Mouse (Mus musculus) C2C12 (cell line): ENCODE measurements around the gene Wnt11. TPM values are rescaled to one million over a fixed set of nuclear protein-coding genes. Genes with fewer than 3 reads are reported as not detected.

Experiments used
- H3K27me3 ChIP-seq: one replicate; pipeline ENCODE4 v1.6.1; 2011; ENCODE audit not compliant: control insufficient read depth, insufficient read depth, insufficient read length
- H3K36me3 ChIP-seq: one replicate; pipeline ENCODE4 v1.6.1; 2011; ENCODE audit not compliant: control insufficient read depth, insufficient read depth
- H3K4me3 ChIP-seq: one replicate; pipeline ENCODE4 v1.5.1; 2011; ENCODE audit warnings: mild to moderate bottlenecking, control low read depth; ENCODE audit not compliant: poor library complexity, insufficient read depth, severe bottlenecking
- H3K79me2 ChIP-seq: one replicate; pipeline ENCODE4 v1.6.1; 2011; ENCODE audit not compliant: control insufficient read depth, insufficient read depth
- H3K79me3 ChIP-seq: one replicate; pipeline ENCODE4 v1.6.1; 2011; ENCODE audit warnings: low read depth, control low read depth
- H3ac ChIP-seq: one replicate; pipeline ENCODE3; 2011; ENCODE audit warnings: low read depth; ENCODE audit not compliant: control insufficient read depth, insufficient read length
- CEBPB ChIP-seq: IDR thresholded peaks from one replicate; pipeline ENCODE4 v1.6.1; 2011; ENCODE audit warnings: low read depth, mild to moderate bottlenecking, control low read depth, moderate library complexity
- CTCF ChIP-seq: IDR thresholded peaks from one replicate; pipeline ENCODE4 v1.5.1; 2011; ENCODE audit not compliant: control insufficient read depth, insufficient read depth, insufficient read length
- FOSL1 ChIP-seq: IDR thresholded peaks from one replicate; pipeline ENCODE4 v1.8.0; 2011; ENCODE audit warnings: mild to moderate bottlenecking, low read length; ENCODE audit not compliant: poor library complexity, insufficient read depth, severe bottlenecking
- MAX ChIP-seq: IDR thresholded peaks from one replicate; pipeline ENCODE4 v1.6.1; 2011; ENCODE audit warnings: mild to moderate bottlenecking, control low read depth
- MYOD1 ChIP-seq: IDR thresholded peaks from one replicate; pipeline ENCODE4 v1.6.1; 2011; ENCODE audit warnings: low read depth; ENCODE audit not compliant: control insufficient read depth, insufficient read length
- MYOG ChIP-seq: IDR thresholded peaks from one replicate; pipeline ENCODE4 v1.6.1; 2011; ENCODE audit not compliant: control insufficient read depth, insufficient read length; ENCODE audit errors: extremely low read depth
- USF1 ChIP-seq: IDR thresholded peaks from one replicate; pipeline ENCODE4 v1.6.1; 2011; ENCODE audit warnings: low read depth, mild to moderate bottlenecking, control low read depth, moderate library complexity
- polyA plus RNA-seq: library from polyadenylated mRNA; unstranded; fragments of >200 nt; fragmentation: generic; extraction: Trizol; gene quantifications from one replicate; pipeline ENCODE4 v1.2.1, GENCODE M21; 2012; ENCODE audit warnings: missing spikeins

The Wnt11 gene
- polyA plus RNA-seq, 1 experiment = 0.44 TPM

DNA sequence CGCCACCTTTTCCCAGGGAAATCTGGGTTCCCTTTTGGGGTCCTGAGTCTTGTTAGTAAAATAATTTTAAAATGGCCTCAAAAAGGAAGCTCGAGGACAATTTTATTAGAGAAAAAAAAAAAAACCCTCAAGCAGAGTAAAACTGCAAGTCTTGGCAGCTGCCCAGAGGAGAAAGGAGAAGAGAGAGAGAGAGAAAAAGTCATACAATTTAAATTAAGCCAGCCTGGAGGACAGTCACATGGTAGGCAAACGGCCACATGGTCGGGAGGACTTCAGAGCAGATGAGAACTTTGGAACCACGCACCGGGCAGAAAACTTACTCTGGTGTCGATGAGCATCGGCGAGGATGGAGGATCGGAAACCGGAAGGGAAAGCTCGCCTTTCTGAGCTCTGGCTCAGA lies 37.0 kb downstream of the Wnt11 start:
- H3K36me3 ChIP-seq = no peaks in the 10 kb centered on the region
- no peak overlapping the region for H3ac ChIP-seq
- H3K79me3 ChIP-seq = no peaks in the 10 kb centered on the region
- no peak overlapping the region for H3K4me3 ChIP-seq
- peaks cover 9% of the 10 kb centered on the region for H3K27me3 ChIP-seq
- TF ChIP-seq MYOD1 (no peak), CEBPB (no peak), CTCF (no peak), FOSL1 (no peak), MAX (no peak), MYOG (no peak), USF1 (no peak)
- no peaks in the 10 kb centered on the region for H3K79me2 ChIP-seq

- Histone ChIP-seq H3K27me3 (peaks cover 9% of the 10 kb centered on the region), H3K79me2 (no peaks in the 10 kb centered on the region), H3ac (no peak overlapping the region), H3K36me3 (no peaks in the 10 kb centered on the region), H3K79me3 (no peaks in the 10 kb centered on the region), H3K4me3 (no peak overlapping the region)
- no peak for TF ChIP-seq CTCF
- TF ChIP-seq MYOD1 = no peak
- TF ChIP-seq FOSL1 = no peak
- TF ChIP-seq USF1 = no peak
- no peak for TF ChIP-seq CEBPB
- no peak for TF ChIP-seq MYOG
- TF ChIP-seq MAX = no peak
These were observed 38.4 kb downstream of the Wnt11 start for GRCm38 (mm10) chr7:98873316-98873715.

- no peak overlapping the region for H3K4me3 ChIP-seq
- no peaks in the 10 kb centered on the region for H3K79me2 ChIP-seq
- no peaks in the 10 kb centered on the region for H3K36me3 ChIP-seq
- no peak overlapping the region for H3ac ChIP-seq
- no peak for TF ChIP-seq CTCF
- no peak for TF ChIP-seq CEBPB
- TF ChIP-seq MYOD1 = no peak
- TF ChIP-seq MYOG = no peak
- TF ChIP-seq USF1 = no peak
- TF ChIP-seq MAX = no peak
- TF ChIP-seq FOSL1 = no peak
- peaks cover 9% of the 10 kb centered on the region for H3K27me3 ChIP-seq
- no peaks in the 10 kb centered on the region for H3K79me3 ChIP-seq
These were observed 39.6 kb downstream of the Wnt11 start for GRCm38 (mm10) chr7:98874411-98874951.

GRCm38 (mm10) chr7:98875390-98875990 lies 40.6 kb downstream of the Wnt11 start:
- H3ac ChIP-seq = no peak overlapping the region
- TF ChIP-seq CEBPB (no peak), MYOD1 (no peak), CTCF (no peak), FOSL1 (no peak), MYOG (no peak), USF1 (no peak), MAX (no peak)
- H3K79me3 ChIP-seq = no peaks in the 10 kb centered on the region
- peaks cover 5% of the 10 kb centered on the region for H3K27me3 ChIP-seq
- no peaks in the 10 kb centered on the region for H3K79me2 ChIP-seq
- H3K36me3 ChIP-seq = no peaks in the 10 kb centered on the region
- no peak overlapping the region for H3K4me3 ChIP-seq

GRCm38 (mm10) chr7:98876119-98876518 lies 41.2 kb downstream of the Wnt11 start:
- no peaks in the 10 kb centered on the region for H3K36me3 ChIP-seq
- peaks cover 3% of the 10 kb centered on the region for H3K27me3 ChIP-seq
- H3K79me2 ChIP-seq = no peaks in the 10 kb centered on the region
- TF ChIP-seq FOSL1 (no peak), MYOD1 (no peak), CTCF (no peak), MAX (no peak), USF1 (no peak), CEBPB (no peak), MYOG (no peak)
- no peaks in the 10 kb centered on the region for H3K79me3 ChIP-seq
- H3K4me3 ChIP-seq = no peak overlapping the region
- H3ac ChIP-seq = no peak overlapping the region

- H3K79me3 ChIP-seq = no peaks in the 10 kb centered on the region
- H3K27me3 ChIP-seq = no peaks in the 10 kb centered on the region
- H3K36me3 ChIP-seq = no peaks in the 10 kb centered on the region
- H3ac ChIP-seq = no peak overlapping the region
- no peaks in the 10 kb centered on the region for H3K79me2 ChIP-seq
- H3K4me3 ChIP-seq = no peak overlapping the region
- TF ChIP-seq USF1 (no peak), MYOD1 (no peak), CTCF (no peak), CEBPB (no peak)
These were observed 44.3 kb downstream of the Wnt11 start for GRCm38 (mm10) chr7:98879176-98879575.
